Mouse (Mus musculus): Measurements from ENCODE around the gene Tmem135. TPM values are rescaled to one million over a fixed set of nuclear protein-coding genes. Genes with fewer than 3 reads are reported as not detected.

The Tmem135 gene
- polyA plus RNA-seq, 1 experiment from 2014 or later = 54.6 TPM

DNA sequence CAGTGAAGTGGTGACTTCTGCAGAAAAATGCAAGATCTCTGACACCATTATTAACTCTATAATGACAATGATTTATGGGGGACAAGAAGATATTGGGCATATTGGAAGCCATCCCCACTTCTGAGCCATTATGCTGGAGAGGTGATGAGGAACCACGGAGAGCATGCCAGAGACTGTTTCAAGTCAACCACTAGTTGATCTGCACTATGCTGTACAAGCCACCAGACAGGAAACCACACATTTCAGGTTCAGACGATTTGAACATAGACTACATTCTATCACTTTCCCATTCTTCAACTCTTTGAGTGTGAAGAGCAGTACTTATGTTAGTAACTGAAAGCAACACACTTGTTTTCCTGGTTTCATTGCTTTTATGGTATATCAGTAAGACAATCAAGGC is 297.6 kb downstream of the Tmem135 start:
- no peak overlapping the region for H3K4me2 ChIP-seq (ENCODE audit: low read depth, low read length)
- WGBS = 71% methylated on average over 2 of the region's 2 CpGs
- H3K36me3 ChIP-seq (ENCODE audit: control insufficient read depth, insufficient read depth, low read length) = no peaks in the 10 kb centered on the region
- no peak overlapping the region for H3K27ac ChIP-seq (ENCODE audit: low read length)
- no peak for ATAC-seq
- no peaks in the 10 kb centered on the region for H3K9me3 ChIP-seq (ENCODE audit: control insufficient read depth, low read length)
- no peaks in the 10 kb centered on the region for H3K4me1 ChIP-seq (ENCODE audit: control insufficient read depth, insufficient read depth, low read length)
- H3K4me3 ChIP-seq (ENCODE audit: low read length) = no peak overlapping the region
- no peaks in the 10 kb centered on the region for H3K27me3 ChIP-seq (replicated peaks; ENCODE audit: control insufficient read depth, insufficient read depth, low read length)
- H3K9ac ChIP-seq (ENCODE audit: low read depth, low read length) = no peak overlapping the region

DNA sequence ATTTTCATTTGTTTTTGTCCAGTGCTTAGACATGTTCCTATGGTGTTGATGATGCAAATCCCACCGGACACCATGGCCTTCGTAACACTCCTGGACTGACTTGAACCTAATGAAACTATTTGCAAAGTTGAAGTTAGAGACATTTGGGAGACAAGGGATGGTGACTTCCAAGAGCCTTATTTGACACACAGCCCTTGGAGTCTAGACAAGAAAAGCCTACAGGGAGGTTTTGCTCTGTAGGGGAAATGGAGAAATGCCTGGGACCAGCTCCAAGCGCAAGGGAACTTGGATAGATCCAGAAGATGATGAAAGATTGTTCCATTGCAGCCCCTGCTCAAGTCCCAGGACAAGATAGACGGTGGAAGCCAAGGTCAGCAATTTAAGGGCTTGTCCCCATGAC is 304.3 kb downstream of the Tmem135 start:
- Histone ChIP-seq H3K27ac (ENCODE audit: low read length) (no peak overlapping the region), H3K9ac (ENCODE audit: low read depth, low read length) (no peak overlapping the region), H3K36me3 (ENCODE audit: control insufficient read depth, insufficient read depth, low read length) (no peaks in the 10 kb centered on the region), H3K4me1 (ENCODE audit: control insufficient read depth, insufficient read depth, low read length) (no peaks in the 10 kb centered on the region), H3K27me3 (replicated peaks; ENCODE audit: control insufficient read depth, insufficient read depth, low read length) (no peaks in the 10 kb centered on the region), H3K4me3 (ENCODE audit: low read length) (no peak overlapping the region), H3K4me2 (ENCODE audit: low read depth, low read length) (no peak overlapping the region), H3K9me3 (ENCODE audit: control insufficient read depth, low read length) (no peaks in the 10 kb centered on the region)
- ATAC-seq = no peak
- WGBS = 86% methylated on average over 4 of the region's 4 CpGs

Small RNA genes lying within 50 kb of the gene (microRNA-seq; reads per million reads assigned to microRNA genes)
- not detected for gene Gm22171
- gene Gm24659 = not detected

Other genes with a start within 250 kb of the Tmem135 start
- gene Fzd4, start 133 bp upstream of the Tmem135 start, polyA plus RNA-seq (2015; fragmentation: Nextera tagmentation; extraction: Ambion mirVana) = 7.4 and 8.9 TPM in 2 replicates
- gene Prss23, start 123.0 kb upstream of the Tmem135 start, polyA plus RNA-seq (2015; fragmentation: Nextera tagmentation; extraction: Ambion mirVana) = 84.9 and 86.9 TPM in 2 replicates
- gene Me3, start 228.2 kb upstream of the Tmem135 start, polyA plus RNA-seq (2015; fragmentation: Nextera tagmentation; extraction: Ambion mirVana) = 3.6 and 3.9 TPM in 2 replicates

Measured in intestine, embryonic 16.5 days (tissue).